Comparison of ENCODE assay signal across 28 mouse cellular contexts in genomic region chrX:85098691-85099090, GRCm38 (mm10).
DNase-seq lines count a peak whose midpoint lies in the region; ATAC-seq lines count a peak whose summit lies in the region.
"Had no signal": no experiment of that assay in that cellular context is flagged by ENCODE, and none has a peak within 500 bp of the region (broad histone marks: within the 10 kb centered on the region; RNA-seq: fewer than 3 reads in every experiment).

No protein-coding gene starts in this region.

- H3K4me1 ChIP-seq in kidney, embryonic 16.5 days (ENCODE audit: insufficient read depth, low read length) = no peaks in the 10 kb centered on the region
- H3K4me1 ChIP-seq: embryonic facial prominence, embryonic 12.5 days; heart, embryonic 13.5 days; limb, embryonic 12.5 days; liver, embryonic 15.5 days had no signal

- H3K36me3 ChIP-seq in kidney, embryonic 16.5 days (ENCODE audit: insufficient read depth, low read length) = no peaks in the 10 kb centered on the region
- H3K36me3 ChIP-seq: embryonic facial prominence, embryonic 12.5 days; G1E; heart, embryonic 13.5 days; limb, embryonic 12.5 days; liver, embryonic 15.5 days had no signal

- no peak overlapping the region for H3K4me2 ChIP-seq in kidney, embryonic 16.5 days (replicated peaks; ENCODE audit: low read depth, low read length)
- H3K4me2 ChIP-seq: embryonic facial prominence, embryonic 12.5 days; heart, embryonic 13.5 days; hindbrain, embryonic 14.5 days; limb, embryonic 12.5 days; liver, embryonic 15.5 days; lung, embryonic 14.5 days had no signal

- no peaks in the 10 kb centered on the region for H3K9me3 ChIP-seq in kidney, embryonic 16.5 days (ENCODE audit: low read length)
- H3K9me3 ChIP-seq: embryonic facial prominence, embryonic 12.5 days; G1E; heart, embryonic 13.5 days; limb, embryonic 12.5 days; liver, embryonic 15.5 days had no signal

- no peak overlapping the region for H3K9ac ChIP-seq in kidney, embryonic 16.5 days (replicated peaks; ENCODE audit: low read length)
- H3K9ac ChIP-seq: embryonic facial prominence, embryonic 12.5 days; heart, embryonic 13.5 days; hindbrain, embryonic 14.5 days; limb, embryonic 12.5 days; liver, embryonic 15.5 days; lung, embryonic 14.5 days had no signal

- ATAC-seq in kidney, embryonic 16.5 days (ENCODE audit: low FRiP score, low TSS enrichment) = no peak
- ATAC-seq: forebrain, embryonic 14.5 days; Patski had no signal

- H3K27me3 ChIP-seq in kidney, embryonic 16.5 days (ENCODE audit: insufficient read depth, low read length) = no peaks in the 10 kb centered on the region
- H3K27me3 ChIP-seq: embryonic facial prominence, embryonic 12.5 days; heart, embryonic 13.5 days; limb, embryonic 12.5 days; liver, embryonic 15.5 days had no signal

- DNase-seq in adrenal gland, adult 2 months = peak; percentile 48
- no peak for DNase-seq in adrenal gland, adult 18-20 months (ENCODE audit: low spot score in 2 of 2)
- DNase-seq in kidney, postnatal 10 days = peak; percentile 10
- DNase-seq in ZHBTc4 (ENCODE audit: low read depth, low spot score) = peak; percentile 5
- peak; percentile 28 to 41 for DNase-seq in adrenal gland, postnatal 36 days
- no peak for DNase-seq in gastrocnemius, postnatal 25 days
- DNase-seq: cerebellum, adult 11 months; cerebellum, adult 9-10 months; cerebellum, postnatal 36 days; embryo, embryonic 11 days; gastrocnemius, postnatal 36 days; heart, adult 18-20 months; heart, postnatal 10 days; lung, embryonic 14.5 days; lung, postnatal 14 days; midbrain, embryonic 14.5 days; spleen, adult 18-20 months; thymus, postnatal 4 days had no signal

- no peak overlapping the region for H3K27ac ChIP-seq in kidney, embryonic 16.5 days (ENCODE audit: low read length)
- H3K27ac ChIP-seq: embryonic facial prominence, embryonic 12.5 days; heart, embryonic 13.5 days; hindbrain, embryonic 14.5 days; kidney, postnatal 0 days; limb, embryonic 12.5 days; liver, embryonic 15.5 days had no signal

- no peak overlapping the region for H3K4me3 ChIP-seq in kidney, embryonic 16.5 days (ENCODE audit: low read length)
- H3K4me3 ChIP-seq: embryonic facial prominence, embryonic 12.5 days; heart, embryonic 13.5 days; limb, embryonic 12.5 days; liver, embryonic 15.5 days had no signal

Comparison
In these comparisons a context has a peak if more than half of its experiments do, and no peak if none do; other contexts are left out.
1. DNase-seq: peak in adrenal gland, adult 2 months (single experiment), kidney, postnatal 10 days (single experiment), ZHBTc4 (single experiment) and adrenal gland, postnatal 36 days (2 of 2); none in adrenal gland, adult 18-20 months (0 of 2) and gastrocnemius, postnatal 25 days (single experiment).